Mouse (Mus musculus) gastrocnemius, adult 18-20 months (tissue): ENCODE measurements around the gene Cyp2e1. TPM values are rescaled to one million over a fixed set of nuclear protein-coding genes. Genes with fewer than 3 reads are reported as not detected.

Experiments
- DNase-seq: peaks from one replicate; pipeline ENCODE4 v3.0.0; 2021; ENCODE audit warnings: low spot score
- total RNA-seq, 2 experiments: library from RNA; stranded (reverse); gene quantifications; 2 replicates each; pipeline ENCODE4 v1.2.3; 2021

The Cyp2e1 gene
- total RNA-seq, 2 experiments from 2014 or later = 12.1 to 13.7 TPM

DNA sequence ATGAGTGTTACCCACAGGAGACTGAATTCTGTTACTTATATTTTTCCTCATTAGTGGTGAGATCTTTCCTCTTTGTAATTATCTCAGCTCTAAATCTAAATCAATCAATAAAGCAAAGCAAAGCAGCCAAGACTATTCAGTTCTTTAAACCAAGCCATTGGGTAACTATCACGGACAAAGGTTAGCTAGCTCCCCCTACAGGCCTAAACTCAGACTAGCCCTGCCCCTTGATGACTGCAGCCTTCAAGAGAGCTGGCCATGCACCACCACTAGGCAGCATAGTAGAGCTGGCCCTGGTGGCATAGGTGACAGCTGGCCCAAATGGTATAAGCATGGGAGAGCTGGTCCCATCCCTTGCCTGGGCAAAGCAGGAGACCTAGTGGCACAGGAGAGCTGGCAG is 42.2 kb downstream of the Cyp2e1 start:
- DNase-seq = no peak

DNA sequence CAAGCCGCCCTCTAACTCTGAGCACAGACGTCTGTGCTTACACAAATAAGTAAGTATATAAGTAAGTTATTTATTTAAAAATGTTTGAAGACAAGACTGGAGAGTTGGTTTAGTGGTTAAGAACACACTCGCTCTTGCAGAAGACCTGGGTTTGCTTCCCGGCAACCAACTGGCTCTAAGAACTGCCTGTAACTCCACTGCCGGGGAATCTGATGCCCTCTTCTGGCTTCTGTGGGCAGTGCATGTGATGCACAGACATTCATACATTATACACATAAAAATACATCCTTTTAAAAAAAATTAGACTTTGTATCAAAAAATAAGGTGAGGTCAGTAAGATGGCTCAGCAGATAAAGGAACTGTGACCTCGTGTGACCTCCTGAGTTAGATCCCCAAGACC is 47.0 kb downstream of the Cyp2e1 start:
- DNase-seq = no peak

DNA sequence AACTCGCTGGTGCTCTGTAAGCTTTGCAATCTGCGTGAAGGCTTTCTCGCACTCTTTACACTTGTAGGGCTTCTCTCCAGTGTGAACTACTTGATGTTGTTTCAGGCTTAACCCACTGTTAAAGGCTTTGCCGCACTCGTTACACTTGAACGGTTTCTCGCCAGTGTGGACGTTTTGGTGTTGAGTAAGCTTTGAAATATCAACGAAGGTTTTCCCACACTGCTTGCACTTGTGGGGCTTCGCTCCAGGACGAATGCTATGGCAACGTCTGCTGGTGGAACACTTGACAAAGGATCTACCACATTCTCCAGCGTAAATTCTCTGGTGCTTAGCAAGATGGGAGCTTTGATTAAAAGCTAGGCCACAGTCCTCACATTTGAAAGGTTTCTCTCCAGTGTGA is 48.2 kb downstream of the Cyp2e1 start:
- DNase-seq = no peak

- DNase-seq = no peak
These were observed 49.3 kb downstream of the Cyp2e1 start for GRCm38 (mm10) chr7:140812850-140813249.

DNA sequence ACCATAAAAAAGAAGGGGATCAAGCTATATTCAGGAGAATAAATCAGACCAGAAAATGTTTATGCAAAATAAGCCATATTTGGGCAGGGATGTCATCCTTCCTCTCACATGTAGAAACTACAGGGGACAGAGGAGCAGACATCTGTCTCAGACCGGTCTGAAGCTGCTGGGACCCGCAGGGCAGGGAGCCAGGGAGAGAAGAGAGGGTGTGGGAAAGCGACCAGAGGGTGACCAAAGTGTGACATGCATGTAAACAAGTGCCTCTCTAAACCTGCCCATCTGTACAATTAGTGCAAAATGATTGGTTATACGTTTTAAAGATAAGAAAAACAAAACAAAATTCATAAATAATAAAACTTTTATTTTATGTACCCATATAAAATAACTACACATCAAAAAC is 56.6 kb downstream of the Cyp2e1 start:
- DNase-seq = no peak

DNA sequence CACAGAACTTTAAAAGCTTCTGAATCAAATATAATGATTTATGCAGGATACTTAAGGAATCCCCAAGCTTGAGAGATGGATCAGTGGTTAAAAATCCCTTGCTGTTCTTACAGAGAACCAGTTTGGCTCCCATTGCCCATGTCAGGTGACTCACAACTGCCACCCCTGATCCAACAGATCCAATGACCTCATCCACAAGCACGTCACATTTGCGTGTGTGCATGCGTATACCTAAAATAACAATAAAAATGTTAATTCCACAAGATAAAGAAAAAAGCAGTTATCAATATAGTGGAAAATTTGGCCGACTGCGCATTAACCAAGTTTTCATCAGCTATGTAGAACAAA is 57.7 kb downstream of the Cyp2e1 start:
- no peak for DNase-seq

- no peak for DNase-seq
These were observed 58.3 kb downstream of the Cyp2e1 start, which contains the start of gene Zfp941 for GRCm38 (mm10) chr7:140821653-140822329. Gene Zfp941, minus strand, starts transcription at chr7:140822178.

DNA sequence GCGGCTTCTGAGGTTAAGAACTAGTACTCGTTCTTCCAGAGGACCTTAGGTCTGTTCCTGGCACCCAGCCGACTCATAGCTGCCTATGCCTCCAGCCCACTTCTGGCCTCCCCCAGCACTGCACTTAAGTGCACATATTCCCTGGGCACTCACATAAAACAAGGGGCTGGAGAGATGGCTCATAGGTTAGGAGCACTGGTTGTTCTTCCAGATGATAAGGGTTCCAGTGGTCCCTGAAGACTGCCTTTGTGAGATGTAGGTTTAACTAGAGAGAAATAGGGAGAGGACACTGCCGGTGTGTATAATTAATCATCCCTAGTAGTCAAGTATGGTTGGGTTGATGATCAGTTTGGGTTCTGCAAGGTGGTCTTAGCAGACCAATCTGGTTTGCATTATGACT is 59.2 kb downstream of the Cyp2e1 start:
- DNase-seq = no peak

Other genes with a start within 250 kb of the Cyp2e1 start
- not detected for gene Olfr538, start 195.9 kb upstream of the Cyp2e1 start, total RNA-seq
- gene Olfr46, start 162.5 kb upstream of the Cyp2e1 start, total RNA-seq = not detected
- gene Olfr61, start 134.8 kb upstream of the Cyp2e1 start, total RNA-seq = not detected
- gene Olfr53, start 117.3 kb upstream of the Cyp2e1 start, total RNA-seq = not detected
- gene Olfr539, start 103.8 kb upstream of the Cyp2e1 start, total RNA-seq = not detected
- not detected for gene Olfr45, start 81.8 kb upstream of the Cyp2e1 start, total RNA-seq
- not detected for gene Olfr541, start 66.5 kb upstream of the Cyp2e1 start, total RNA-seq
- not detected for gene Syce1, start 24.1 kb downstream of the Cyp2e1 start, total RNA-seq
- gene Zfp941, start 58.4 kb downstream of the Cyp2e1 start, total RNA-seq = not detected
- not detected for gene Urah, start 71.3 kb downstream of the Cyp2e1 start, total RNA-seq
- gene Scgb1c1, start 81.8 kb downstream of the Cyp2e1 start, total RNA-seq = not detected
- gene Odf3, start 84.1 kb downstream of the Cyp2e1 start, total RNA-seq = not detected
- not detected for gene Gm45785, start 92.6 kb downstream of the Cyp2e1 start, total RNA-seq
- 10 to 100 TPM; 11.9 to 13.7 TPM for gene Ric8a, start 93.2 kb downstream of the Cyp2e1 start, total RNA-seq
- 1 to 10 TPM; 5.0 to 6.1 TPM for gene Bet1l, start 93.8 kb downstream of the Cyp2e1 start, total RNA-seq
- gene Psmd13, start 118.2 kb downstream of the Cyp2e1 start, total RNA-seq = 10 to 100 TPM; 83.0 to 87.8 TPM
- gene Sirt3, start 118.6 kb downstream of the Cyp2e1 start, total RNA-seq = 10 to 100 TPM; 22.5 to 25.5 TPM
- 1,000 to 10,000 TPM; 2,037 to 2,233 TPM for gene Cox8b, start 136.7 kb downstream of the Cyp2e1 start, total RNA-seq
- not detected for gene Nlrp6, start 157.2 kb downstream of the Cyp2e1 start, total RNA-seq
- 1 to 10 TPM; 2.2 to 3.4 TPM for gene Pgghg, start 177.7 kb downstream of the Cyp2e1 start, total RNA-seq
- not detected for gene Ifitm5, start 186.6 kb downstream of the Cyp2e1 start, total RNA-seq
- gene Gm45717, start 192.2 kb downstream of the Cyp2e1 start, total RNA-seq = not detected
- gene Ifitm2, start 192.2 kb downstream of the Cyp2e1 start, total RNA-seq = 10 to 100 TPM; 44.8 to 64.4 TPM
- gene Ifitm1, start 203.5 kb downstream of the Cyp2e1 start, total RNA-seq = 1 to 10 TPM in 1 of 2 experiments, under 1 TPM in 1; 0.97 to 1.3 TPM
- 10 to 100 TPM; 32.8 to 49.0 TPM for gene Ifitm3, start 247.0 kb downstream of the Cyp2e1 start, total RNA-seq